Mouse (Mus musculus): ENCODE data around the gene Thoc5.

DNA sequence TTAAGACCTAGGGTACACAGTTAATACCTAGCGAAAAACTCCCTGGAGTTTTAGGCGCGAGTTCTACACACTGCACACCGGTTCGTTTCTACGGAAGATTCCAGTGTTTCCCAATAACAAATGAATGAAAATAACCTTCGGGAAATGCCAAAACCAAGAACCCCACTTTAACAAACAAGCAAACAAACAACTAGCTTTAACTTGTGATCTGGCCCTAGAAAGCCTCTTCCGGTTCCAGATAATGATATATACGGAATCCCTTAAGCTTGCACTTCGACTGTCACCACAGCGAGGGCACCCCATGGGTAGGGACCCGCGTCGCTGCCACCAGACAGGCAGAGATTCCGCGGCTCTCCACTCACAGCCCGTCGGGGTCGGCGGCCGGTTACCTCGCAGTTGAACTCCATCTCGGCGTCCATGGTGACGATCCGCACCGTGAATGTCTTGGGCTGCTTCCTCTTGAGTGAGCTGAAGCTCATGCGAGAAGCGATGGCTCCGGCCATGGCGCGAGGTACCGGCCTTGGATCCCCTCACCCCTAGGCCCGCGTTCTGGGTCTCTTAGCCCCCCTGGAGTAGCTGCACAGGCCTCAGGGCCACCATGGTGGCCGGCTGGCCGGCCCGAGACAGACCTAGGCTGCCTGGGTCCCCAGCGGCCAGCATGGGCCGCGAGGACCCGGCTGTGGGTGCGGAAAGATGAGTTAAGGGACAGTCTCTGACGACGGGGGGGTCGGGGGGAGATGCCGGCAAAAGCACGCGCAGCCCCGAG lies 46.5 kb upstream of the Thoc5 start:
- TF ChIP-seq CTCF (IDR thresholded peaks at IDR 0.05; ENCODE audit: insufficient read depth, low read depth, low read length) (no peak), POLR2A (IDR thresholded peaks at IDR 0.05; ENCODE audit: insufficient read depth, low read depth, low read length) (no peak)

Measured in olfactory bulb, adult 2 months (tissue).